Mouse (Mus musculus): ENCODE measurements around the gene Ipcef1.

- TF ChIP-seq CTCF (IDR thresholded peaks at IDR 0.05; ENCODE audit: low read depth) (no peak), EP300 (optimal IDR thresholded peaks at IDR 0.05) (no peak)
Observed at GRCm38 (mm10) chr10:6900126-6900525, 152.2 kb downstream of the Ipcef1 start.
